Mouse (Mus musculus) kidney, postnatal 25 days (tissue): ENCODE measurements around the gene Cmya5.
"Not testable (repeated sequence)": the region's sequence is repeated elsewhere in the genome, so short reads cannot be mapped to it uniquely, and the experiment has no call there.

ENCODE experiments used
- DNase-seq, 2 experiments: peaks; one replicate each; pipeline ENCODE4 v3.0.0; 2021; ENCODE audit warnings: mixed read lengths in 2 of 2

The Cmya5 gene

GRCm38 (mm10) chr13:93144336-93145167, at the start of gene Cmya5:
Cmya5 (minus strand) TSS chr13:93144724.
- DNase-seq, result peak; percentile 95

GRCm38 (mm10) chr13:93192646-93193026, 48.1 kb upstream of the Cmya5 start:
- DNase-seq, result no peak

GRCm38 (mm10) chr13:93191831-93192645, 47.5 kb upstream of the Cmya5 start, which contains the start of gene Tent2:
Tent2 (minus strand) TSS chr13:93192385.
- DNase-seq, result peak; percentile 95 to 98

- DNase-seq, result no peak
Measured at GRCm38 (mm10) chr13:93189416-93189815, 44.9 kb upstream of the Cmya5 start.

GRCm38 (mm10) chr13:93188738-93189137, 44.2 kb upstream of the Cmya5 start:
- DNase-seq, result no peak

GRCm38 (mm10) chr13:93187792-93188191, 43.3 kb upstream of the Cmya5 start:
- not testable (repeated sequence) for DNase-seq

GRCm38 (mm10) chr13:93180351-93180750, 35.8 kb upstream of the Cmya5 start:
- no peak for DNase-seq

- no peak for DNase-seq
Measured at GRCm38 (mm10) chr13:93179522-93179921, 35.0 kb upstream of the Cmya5 start.

- no peak for DNase-seq
Measured at GRCm38 (mm10) chr13:93177571-93177970, 33.0 kb upstream of the Cmya5 start.

GRCm38 (mm10) chr13:93163303-93163702, 18.8 kb upstream of the Cmya5 start:
- DNase-seq, result peak; percentile 9 to 29

GRCm38 (mm10) chr13:93162456-93162855, 17.9 kb upstream of the Cmya5 start:
- DNase-seq, result peak in 1 of 2 experiments; percentile 21

GRCm38 (mm10) chr13:93158261-93158660, 13.7 kb upstream of the Cmya5 start:
- DNase-seq, result no peak

GRCm38 (mm10) chr13:93153280-93153679, 8.8 kb upstream of the Cmya5 start:
- DNase-seq, result no peak

- no peak for DNase-seq
Measured at GRCm38 (mm10) chr13:93143819-93144283, 673 bp downstream of the Cmya5 start.

- DNase-seq, result no peak
Measured at GRCm38 (mm10) chr13:93141184-93141583, 3.3 kb downstream of the Cmya5 start.

- no peak for DNase-seq
Measured at GRCm38 (mm10) chr13:93138059-93138458, 6.5 kb downstream of the Cmya5 start.

GRCm38 (mm10) chr13:93137098-93137497, 7.4 kb downstream of the Cmya5 start:
- DNase-seq, result no peak

- no peak for DNase-seq
Measured at GRCm38 (mm10) chr13:93136251-93136650, 8.3 kb downstream of the Cmya5 start.

- no peak for DNase-seq
Measured at GRCm38 (mm10) chr13:93135501-93135900, 9.0 kb downstream of the Cmya5 start.

- no peak for DNase-seq
Measured at GRCm38 (mm10) chr13:93130674-93131073, 13.8 kb downstream of the Cmya5 start.

- DNase-seq, result no peak
Measured at GRCm38 (mm10) chr13:93128961-93129360, 15.6 kb downstream of the Cmya5 start.

GRCm38 (mm10) chr13:93128111-93128860, 16.2 kb downstream of the Cmya5 start:
- DNase-seq, result no peak

GRCm38 (mm10) chr13:93122321-93122720, 22.2 kb downstream of the Cmya5 start:
- DNase-seq, result no peak
